Comparison of ENCODE assay signal across 9 mouse cellular contexts in the genomic region with DNA sequence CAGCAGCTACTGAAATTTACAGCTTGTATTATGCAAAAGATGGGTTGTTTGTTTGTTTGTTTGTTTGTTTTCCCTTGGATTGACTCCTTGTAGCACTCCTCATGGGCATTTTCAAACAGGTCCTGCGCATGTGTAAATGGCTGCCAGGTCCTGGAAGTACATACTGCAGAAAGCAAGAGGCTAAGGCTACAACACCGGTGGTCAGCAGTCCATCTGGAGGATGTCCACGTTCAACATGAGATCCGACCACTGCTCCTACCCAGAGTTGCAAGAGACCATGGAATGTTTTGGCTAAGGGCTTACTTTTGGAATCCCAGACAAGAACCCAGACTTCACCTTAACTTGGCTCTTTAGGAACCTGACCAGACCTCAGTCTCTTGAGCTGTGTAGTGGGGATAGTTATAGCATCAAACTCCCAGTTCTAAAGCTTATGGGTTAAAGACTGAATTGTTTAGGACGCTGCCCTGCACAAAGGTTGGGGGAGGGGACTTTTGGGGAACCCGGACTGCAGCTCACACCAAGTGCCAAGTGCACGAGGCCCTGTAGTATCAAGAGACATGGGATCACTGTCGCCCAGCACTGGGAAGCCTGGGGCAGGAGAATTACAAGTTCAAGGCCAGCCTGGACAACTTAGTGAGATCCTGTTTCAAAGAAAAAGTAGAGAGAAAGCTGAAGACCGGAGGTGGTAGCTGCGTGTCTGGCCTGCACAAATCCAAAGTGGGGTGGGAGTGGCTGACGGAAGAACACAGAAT. TPM values are rescaled to one million over a fixed set of nuclear protein-coding genes. Genes with fewer than 3 reads are reported as not detected.
DNase-seq lines count a peak whose midpoint lies in the region; ATAC-seq and TF ChIP-seq lines count a peak whose summit lies in the region.
"Had no signal": no experiment of that assay in that cellular context is flagged by ENCODE, and none has a peak within 500 bp of the region (broad histone marks: within the 10 kb centered on the region; RNA-seq: fewer than 3 reads in every experiment).

No protein-coding gene starts in this region.

- ATAC-seq in heart, embryonic 15.5 days (replicated peaks; ENCODE audit: insufficient number of reproducible peaks, insufficient read depth, low FRiP score, low read depth): no peak
- ATAC-seq in lung, postnatal 0 days: no peak

- TF ChIP-seq CTCF in lung, postnatal 0 days (IDR thresholded peaks at IDR 0.05): no peak

- WGBS in heart, embryonic 15.5 days: 68% methylated on average over 11 of the region's 11 CpGs
- 41% methylated on average over 11 of the region's 11 CpGs for WGBS in lung, postnatal 0 days

- H3K4me3 ChIP-seq in heart, embryonic 15.5 days: peak overlapping the region; percentile 61
- H3K4me3 ChIP-seq in lung, postnatal 0 days (ENCODE audit: low read depth, low read length): peak overlapping the region; percentile 74

- intact Hi-C loops in left cerebral cortex, postnatal 4 days (cut with DNase I): no loop called here

- peak overlapping the region; percentile 64; the same call in 1 of the 2 replicates for H3K9ac ChIP-seq in heart, embryonic 15.5 days
- peak overlapping the region; percentile 3; the same call in 1 of the 2 replicates for H3K9ac ChIP-seq in lung, postnatal 0 days (replicated peaks; ENCODE audit: low read depth)

- peak overlapping the region; percentile 89 for H3K4me2 ChIP-seq in heart, embryonic 15.5 days
- peak overlapping the region; percentile 85 for H3K4me2 ChIP-seq in lung, postnatal 0 days (replicated peaks; ENCODE audit: low read depth, low read length)

- DNase-seq in adrenal gland, adult 2 months: peak; percentile 67
- DNase-seq in adrenal gland, postnatal 4 days (ENCODE audit: low spot score in 2 of 2): no peak
- DNase-seq in R1 (ENCODE audit: low read depth, low spot score): peak; percentile 47
- no peak for DNase-seq in lung, postnatal 0 days (ENCODE audit: low spot score)
- no peak for DNase-seq in layer of hippocampus, adult 11-12 months (ENCODE audit: low spot score)
- DNase-seq in cerebellum, postnatal 10 days: no peak
- no peak for DNase-seq in left cerebral cortex, postnatal 4 days

- H3K27me3 ChIP-seq in heart, embryonic 15.5 days: no peaks in the 10 kb centered on the region
- no peaks in the 10 kb centered on the region for H3K27me3 ChIP-seq in lung, postnatal 0 days (replicated peaks; ENCODE audit: insufficient read depth, low read length)

- peaks cover 37% of the 10 kb centered on the region for H3K4me1 ChIP-seq in heart, embryonic 15.5 days (replicated peaks)
- H3K4me1 ChIP-seq in lung, postnatal 0 days (ENCODE audit: insufficient read depth, low read depth, low read length): peaks cover 19% of the 10 kb centered on the region; the same call in 1 of the 2 replicates

- H3K9me3 ChIP-seq in heart, embryonic 15.5 days (replicated peaks): no peaks in the 10 kb centered on the region
- H3K9me3 ChIP-seq in lung, postnatal 0 days (ENCODE audit: low read length): no peaks in the 10 kb centered on the region

- H3K36me3 ChIP-seq in heart, embryonic 15.5 days: no peaks in the 10 kb centered on the region
- H3K36me3 ChIP-seq in lung, postnatal 0 days (ENCODE audit: insufficient read depth, low read length): no peaks in the 10 kb centered on the region

- no peak overlapping the region for H3K27ac ChIP-seq in heart, embryonic 15.5 days
- H3K27ac ChIP-seq in lung, postnatal 0 days (ENCODE audit: low read length): peak overlapping the region; percentile 90

- TF ChIP-seq EP300 in lung, postnatal 0 days (IDR thresholded peaks at IDR 0.05): no peak

RNA-seq across cellular contexts. Expression of gene Aldh2, which starts 1.4 kb away (rescaled TPM):
- total RNA-seq in adrenal gland, adult 2 months (2021): 1,000 to 10,000 TPM; 1,066 to 2,347 TPM
- polyA plus RNA-seq in adrenal gland, adult 2 months (2012; rRNA removed): 3,430 and 6,143 TPM in 2 replicates
- 100 to 1,000 TPM; 858 to 942 TPM for total RNA-seq in adrenal gland, postnatal 4 days (2021)
- polyA plus RNA-seq in heart, embryonic 15.5 days (2015; fragmentation: Nextera tagmentation; extraction: Ambion mirVana): 95.0 and 119 TPM in 2 replicates
- 580 and 606 TPM in 2 replicates for polyA plus RNA-seq in lung, postnatal 0 days (2015; fragmentation: Nextera tagmentation; extraction: Ambion mirVana)
- total RNA-seq in left cerebral cortex, postnatal 4 days (2021): 10 to 100 TPM; 87.4 to 90.9 TPM

RNA-seq across cellular contexts. Expression of gene Acad12, which starts 26.5 kb away (rescaled TPM):
- total RNA-seq in adrenal gland, adult 2 months (2021): 10 to 100 TPM; 19.4 to 23.5 TPM
- polyA plus RNA-seq in adrenal gland, adult 2 months (2012; rRNA removed): 14.1 and 14.5 TPM in 2 replicates
- total RNA-seq in adrenal gland, postnatal 4 days (2021): 10 to 100 TPM; 13.3 to 14.5 TPM
- 6.0 and 6.1 TPM in 2 replicates for polyA plus RNA-seq in heart, embryonic 15.5 days (2015; fragmentation: Nextera tagmentation; extraction: Ambion mirVana)
- polyA plus RNA-seq in lung, postnatal 0 days (2015; fragmentation: Nextera tagmentation; extraction: Ambion mirVana): 5.8 and 6.4 TPM in 2 replicates
- total RNA-seq in left cerebral cortex, postnatal 4 days (2021): 1 to 10 TPM; 3.7 TPM

RNA-seq across cellular contexts. Expression of gene Mapkapk5, which starts 46.5 kb away (rescaled TPM):
- 10 to 100 TPM; 63.5 to 96.5 TPM for total RNA-seq in adrenal gland, adult 2 months (2021)
- polyA plus RNA-seq in adrenal gland, adult 2 months (2012; rRNA removed): 18.9 and 20.1 TPM in 2 replicates
- total RNA-seq in adrenal gland, postnatal 4 days (2021): 10 to 100 TPM; 82.4 to 92.1 TPM
- 30.5 and 33.1 TPM in 2 replicates for polyA plus RNA-seq in heart, embryonic 15.5 days (2015; fragmentation: Nextera tagmentation; extraction: Ambion mirVana)
- polyA plus RNA-seq in lung, postnatal 0 days (2015; fragmentation: Nextera tagmentation; extraction: Ambion mirVana): 39.1 and 42.1 TPM in 2 replicates
- total RNA-seq in left cerebral cortex, postnatal 4 days (2021): 100 to 1,000 TPM in 1 of 2 experiments, 10 to 100 TPM in 1; 99.3 to 102 TPM

RNA-seq across cellular contexts. Expression of gene Adam1a, which starts 47.0 kb away (rescaled TPM):
- 1 to 10 TPM; 3.5 to 4.2 TPM for total RNA-seq in adrenal gland, adult 2 months (2021)
- 4.6 TPM in 2 replicates for polyA plus RNA-seq in adrenal gland, adult 2 months (2012; rRNA removed)
- total RNA-seq in adrenal gland, postnatal 4 days (2021): 1 to 10 TPM; 9.6 to 9.9 TPM
- polyA plus RNA-seq in heart, embryonic 15.5 days (2015; fragmentation: Nextera tagmentation; extraction: Ambion mirVana): 0.86 and 0.91 TPM in 2 replicates
- polyA plus RNA-seq in lung, postnatal 0 days (2015; fragmentation: Nextera tagmentation; extraction: Ambion mirVana): 1.4 and 1.6 TPM in 2 replicates
- total RNA-seq in left cerebral cortex, postnatal 4 days (2021): 10 to 100 TPM; 17.4 to 18.2 TPM

RNA-seq across cellular contexts. Expression of gene Gm42878, which starts 47.0 kb away (rescaled TPM):
- total RNA-seq in adrenal gland, adult 2 months (2021): not detected
- not detected in 2 replicates for polyA plus RNA-seq in adrenal gland, adult 2 months (2012; rRNA removed)
- not detected for total RNA-seq in adrenal gland, postnatal 4 days (2021)
- polyA plus RNA-seq in heart, embryonic 15.5 days (2015; fragmentation: Nextera tagmentation; extraction: Ambion mirVana): 0.18 TPM in 1 of 2 replicates, not detected in the other
- not detected in 2 replicates for polyA plus RNA-seq in lung, postnatal 0 days (2015; fragmentation: Nextera tagmentation; extraction: Ambion mirVana)
- total RNA-seq in left cerebral cortex, postnatal 4 days (2021): not detected
- total RNA-seq: heart, adult 18-20 months had no signal

Comparison
In these comparisons a context has a peak if more than half of its experiments do, and no peak if none do; other contexts are left out.
1. DNase-seq: peak in adrenal gland, adult 2 months (single experiment) and R1 (single experiment); none in adrenal gland, postnatal 4 days (0 of 2), lung, postnatal 0 days (single experiment), layer of hippocampus, adult 11-12 months (single experiment), cerebellum, postnatal 10 days (0 of 2) and left cerebral cortex, postnatal 4 days (single experiment).
2. RNA of gene Aldh2, which starts 1.4 kb away (total RNA-seq): 1,066 to 2,347 TPM in adrenal gland, adult 2 months and 858 to 942 TPM in adrenal gland, postnatal 4 days; 87.4 to 90.9 TPM in left cerebral cortex, postnatal 4 days; every median in the first group is over 4 times any median in the second.